Mouse (Mus musculus) ovary, postnatal 10 days (tissue): Measurements from ENCODE around the gene Alg11.
A peak's percentile ranks its signal among the peaks of the same experiment; 100 is the strongest.

Experiments used
- DNase-seq: peaks from one replicate; pipeline ENCODE4 v3.0.0; 2022; ENCODE audit warnings: low spot score

Gene Alg11

GRCm38 (mm10) chr8:22060446-22060889, at the start of gene Alg11:
TSS of gene Alg11 (plus strand) at chr8:22060721.
- peak; percentile 69 for DNase-seq

- DNase-seq = no peak
These were observed 47.4 kb upstream of the Alg11 start for GRCm38 (mm10) chr8:22013034-22013707.

GRCm38 (mm10) chr8:22017731-22018130, 42.8 kb upstream of the Alg11 start:
- no peak for DNase-seq

GRCm38 (mm10) chr8:22019498-22019897, 41.0 kb upstream of the Alg11 start:
- no peak for DNase-seq

GRCm38 (mm10) chr8:22022244-22022643, 38.3 kb upstream of the Alg11 start:
- DNase-seq = no peak

GRCm38 (mm10) chr8:22025241-22025640, 35.3 kb upstream of the Alg11 start:
- DNase-seq = no peak

GRCm38 (mm10) chr8:22028973-22029372, 31.5 kb upstream of the Alg11 start:
- DNase-seq = no peak

- no peak for DNase-seq
These were observed 29.5 kb upstream of the Alg11 start for GRCm38 (mm10) chr8:22030990-22031389.

- no peak for DNase-seq
These were observed 24.4 kb upstream of the Alg11 start for GRCm38 (mm10) chr8:22036137-22036536.

- no peak for DNase-seq
These were observed 23.5 kb upstream of the Alg11 start for GRCm38 (mm10) chr8:22037022-22037421.

GRCm38 (mm10) chr8:22039468-22040152, 20.9 kb upstream of the Alg11 start:
- no peak for DNase-seq

GRCm38 (mm10) chr8:22040153-22040509, 20.4 kb upstream of the Alg11 start:
- DNase-seq = no peak

GRCm38 (mm10) chr8:22042515-22042914, 18.0 kb upstream of the Alg11 start:
- no peak for DNase-seq

GRCm38 (mm10) chr8:22043706-22044105, 16.8 kb upstream of the Alg11 start:
- DNase-seq = no peak

GRCm38 (mm10) chr8:22047699-22048464, 12.6 kb upstream of the Alg11 start:
- no peak for DNase-seq

GRCm38 (mm10) chr8:22054674-22055491, 5.6 kb upstream of the Alg11 start:
- DNase-seq = no peak

- DNase-seq = no peak
These were observed 5.0 kb upstream of the Alg11 start for GRCm38 (mm10) chr8:22055492-22055877.

GRCm38 (mm10) chr8:22056850-22057249, 3.7 kb upstream of the Alg11 start:
- no peak for DNase-seq

GRCm38 (mm10) chr8:22058368-22058767, 2.2 kb upstream of the Alg11 start:
- no peak for DNase-seq

GRCm38 (mm10) chr8:22059153-22059738, 1.3 kb upstream of the Alg11 start:
- no peak for DNase-seq

GRCm38 (mm10) chr8:22059821-22060445, 588 bp upstream of the Alg11 start, which contains the start of gene Atp7b:
TSS of gene Atp7b (minus strand) at chr8:22060305.
- DNase-seq = no peak
